Mouse (Mus musculus): ENCODE results near the gene G3bp1.

Gene G3bp1

DNA sequence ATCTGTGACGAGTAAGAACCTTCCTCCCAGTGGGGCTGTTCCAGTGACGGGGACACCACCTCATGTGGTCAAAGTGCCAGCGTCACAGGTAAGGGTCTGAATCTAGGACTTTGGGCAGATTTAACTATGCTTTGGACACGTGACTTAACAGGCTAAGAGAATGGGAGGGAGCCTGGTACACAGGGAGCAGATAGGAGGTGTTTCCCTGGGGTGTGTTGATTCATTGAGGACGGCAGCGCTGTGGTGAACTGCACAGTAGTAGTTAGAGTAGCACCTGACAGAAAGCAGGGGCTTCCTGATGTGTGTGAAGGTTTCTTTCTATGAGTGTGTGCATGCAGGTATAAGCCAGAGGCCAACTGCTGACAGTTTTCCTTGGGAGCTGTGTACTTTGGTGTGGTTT is 26.7 kb downstream of the G3bp1 start:
- no peaks in the 10 kb centered on the region for H3K27me3 ChIP-seq (ENCODE audit: control insufficient read depth, insufficient read depth, low read length, poor library complexity, severe bottlenecking)
- H3K36me3 ChIP-seq (ENCODE audit: control insufficient read depth, insufficient read depth, low read length, poor library complexity, severe bottlenecking): peaks cover 34% of the 10 kb centered on the region
- DNase-seq (ENCODE audit: low read depth, low spot score): no peak

DNA sequence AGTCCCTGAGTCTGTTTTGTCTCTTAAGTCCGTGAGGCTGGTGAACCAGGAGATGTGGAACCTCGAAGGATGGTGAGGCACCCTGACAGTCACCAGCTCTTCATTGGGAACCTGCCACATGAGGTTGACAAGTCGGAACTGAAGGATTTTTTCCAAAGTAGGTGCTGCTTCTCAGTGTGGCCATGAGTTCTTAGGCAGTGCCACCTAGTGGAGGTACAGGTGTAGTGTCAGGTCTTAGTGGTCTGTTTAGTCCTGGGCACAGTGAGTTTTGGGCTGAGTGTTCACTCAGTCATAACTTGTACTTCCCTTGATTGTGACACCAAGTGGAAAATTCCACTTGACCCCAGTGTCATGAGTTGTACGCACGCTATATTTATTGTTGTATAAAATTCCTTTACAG is 28.4 kb downstream of the G3bp1 start:
- peak; percentile 68 for DNase-seq (ENCODE audit: low read depth, low spot score)
- H3K27me3 ChIP-seq (ENCODE audit: control insufficient read depth, insufficient read depth, low read length, poor library complexity, severe bottlenecking): no peaks in the 10 kb centered on the region
- H3K36me3 ChIP-seq (ENCODE audit: control insufficient read depth, insufficient read depth, low read length, poor library complexity, severe bottlenecking): peaks cover 28% of the 10 kb centered on the region

DNA sequence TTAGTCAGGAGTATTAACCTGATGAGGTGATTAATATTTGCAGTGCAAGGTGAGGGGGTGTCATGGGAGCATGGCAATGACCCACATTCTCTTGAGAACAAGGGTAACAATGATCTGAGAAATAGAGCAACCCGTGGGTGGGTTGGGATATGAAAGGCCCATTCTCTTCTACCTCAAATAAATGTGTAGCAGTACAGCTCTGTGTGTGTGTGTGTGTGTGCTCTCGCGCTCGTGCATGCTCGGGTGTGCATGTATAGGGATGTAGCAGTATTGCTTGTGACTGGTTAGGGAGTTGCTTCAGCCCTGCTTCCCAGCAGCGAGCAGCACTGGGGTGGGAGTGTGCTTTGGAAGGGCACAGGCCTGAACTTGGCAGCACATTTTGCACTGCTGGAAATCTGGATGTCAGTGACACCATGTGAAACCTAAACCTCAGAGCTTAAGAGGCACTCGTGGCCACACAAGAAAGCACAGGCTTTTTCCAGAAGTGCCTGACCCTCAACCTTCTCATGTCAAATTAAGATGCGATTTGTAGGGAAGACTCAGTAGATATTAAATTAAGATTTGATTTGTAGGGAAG is 32.6 kb downstream of the G3bp1 start:
- peaks cover 15% of the 10 kb centered on the region for H3K36me3 ChIP-seq (ENCODE audit: control insufficient read depth, insufficient read depth, low read length, poor library complexity, severe bottlenecking)
- no peaks in the 10 kb centered on the region for H3K27me3 ChIP-seq (ENCODE audit: control insufficient read depth, insufficient read depth, low read length, poor library complexity, severe bottlenecking)
- no peak for DNase-seq (ENCODE audit: low read depth, low spot score)

DNA sequence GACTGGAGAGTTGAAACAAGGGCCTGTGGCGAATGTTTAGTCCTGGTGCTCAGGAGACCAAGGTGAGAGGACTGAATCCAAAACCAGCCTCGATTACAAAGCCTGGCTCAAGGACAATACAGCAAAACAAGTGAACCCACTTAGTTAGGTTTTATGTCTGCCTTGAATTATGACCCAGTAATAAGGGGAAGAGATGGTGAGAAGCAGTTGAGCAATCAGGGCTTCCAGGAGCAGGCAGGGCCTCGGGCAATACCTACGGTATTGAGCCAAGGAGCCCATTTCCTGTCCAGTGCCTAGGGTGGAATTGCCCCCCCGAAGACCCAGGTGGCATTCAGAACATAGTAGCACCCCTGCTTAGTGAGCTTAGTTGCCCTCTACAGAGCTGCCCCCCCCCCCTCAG is 33.4 kb downstream of the G3bp1 start:
- peaks cover 12% of the 10 kb centered on the region for H3K36me3 ChIP-seq (ENCODE audit: control insufficient read depth, insufficient read depth, low read length, poor library complexity, severe bottlenecking)
- no peaks in the 10 kb centered on the region for H3K27me3 ChIP-seq (ENCODE audit: control insufficient read depth, insufficient read depth, low read length, poor library complexity, severe bottlenecking)
- DNase-seq (ENCODE audit: low read depth, low spot score): no peak

- no peak for DNase-seq (ENCODE audit: low read depth, low spot score)
- Histone ChIP-seq H3K36me3 (ENCODE audit: control insufficient read depth, insufficient read depth, low read length, poor library complexity, severe bottlenecking) (peaks cover under 1% of the 10 kb centered on the region; the same call in 1 of the 2 replicates), H3K27me3 (ENCODE audit: control insufficient read depth, insufficient read depth, low read length, poor library complexity, severe bottlenecking) (no peaks in the 10 kb centered on the region)
Observed at GRCm38 (mm10) chr11:55505485-55505884, 36.0 kb downstream of the G3bp1 start.

- no peak for DNase-seq (ENCODE audit: low read depth, low spot score)
- H3K27me3 ChIP-seq (ENCODE audit: control insufficient read depth, insufficient read depth, low read length, poor library complexity, severe bottlenecking): no peaks in the 10 kb centered on the region
- H3K36me3 ChIP-seq (ENCODE audit: control insufficient read depth, insufficient read depth, low read length, poor library complexity, severe bottlenecking): no peaks in the 10 kb centered on the region
Observed at GRCm38 (mm10) chr11:55511374-55511773, 41.9 kb downstream of the G3bp1 start.

- Histone ChIP-seq H3K27me3 (ENCODE audit: control insufficient read depth, insufficient read depth, low read length, poor library complexity, severe bottlenecking) (no peaks in the 10 kb centered on the region), H3K36me3 (ENCODE audit: control insufficient read depth, insufficient read depth, low read length, poor library complexity, severe bottlenecking) (no peaks in the 10 kb centered on the region)
- no peak for DNase-seq (ENCODE audit: low read depth, low spot score)
Observed at GRCm38 (mm10) chr11:55517666-55518065, 48.2 kb downstream of the G3bp1 start.

DNA sequence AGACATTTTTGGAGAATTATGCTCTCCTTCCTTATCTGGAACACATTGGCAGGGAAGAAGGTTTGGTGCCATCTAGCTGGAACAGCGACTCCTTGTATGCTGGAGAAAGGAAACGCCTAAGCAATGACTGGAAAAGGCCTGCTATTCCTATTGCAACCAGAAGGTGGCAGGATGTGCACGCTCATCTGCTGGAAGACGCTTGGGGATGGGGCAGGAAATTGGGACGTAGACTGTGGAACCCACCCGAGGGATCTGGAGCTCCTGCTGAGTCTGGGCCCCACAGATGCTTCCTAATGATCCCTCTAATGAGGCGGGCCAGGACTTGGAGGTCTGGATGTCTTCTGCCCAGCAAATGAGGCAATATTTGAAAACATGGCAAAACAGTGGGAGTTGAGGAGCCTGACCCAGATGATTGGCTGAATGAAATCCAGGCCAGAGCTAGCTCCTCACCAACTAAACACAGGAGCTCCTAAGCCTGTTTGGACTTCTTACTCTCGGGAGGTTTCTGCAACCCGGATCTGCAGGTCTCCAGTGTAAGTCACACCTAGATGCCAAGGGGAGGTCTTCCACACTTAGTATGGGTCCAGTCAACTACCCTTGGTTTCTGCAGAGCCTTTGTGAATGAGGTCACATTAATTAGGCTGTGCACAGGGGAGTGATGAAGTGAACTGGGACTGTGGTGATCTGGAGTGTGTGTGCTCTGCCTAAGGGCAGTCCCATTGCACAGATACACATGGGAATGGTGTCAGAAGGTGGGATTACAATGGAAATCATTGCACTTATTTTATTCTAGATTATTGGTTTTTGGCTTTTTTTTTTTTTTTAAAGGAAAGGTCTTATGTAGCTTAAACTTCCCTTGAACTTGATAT is 49.6 kb downstream of the G3bp1 start:
- no peaks in the 10 kb centered on the region for H3K27me3 ChIP-seq (ENCODE audit: control insufficient read depth, insufficient read depth, low read length, poor library complexity, severe bottlenecking)
- DNase-seq (ENCODE audit: low read depth, low spot score): peak; percentile 56

GRCm38 (mm10) chr11:55530741-55531140 is 61.3 kb downstream of the G3bp1 start:
- Histone ChIP-seq H3K36me3 (ENCODE audit: control insufficient read depth, insufficient read depth, low read length, poor library complexity, severe bottlenecking) (no peaks in the 10 kb centered on the region), H3K27me3 (ENCODE audit: control insufficient read depth, insufficient read depth, low read length, poor library complexity, severe bottlenecking) (no peaks in the 10 kb centered on the region)
- no peak for DNase-seq (ENCODE audit: low read depth, low spot score)

More for the DNA sequence above, 49.6 kb downstream of the G3bp1 start:
- H3K36me3 ChIP-seq (ENCODE audit: control insufficient read depth, insufficient read depth, low read length, poor library complexity, severe bottlenecking): no peaks in the 10 kb centered on the region

- no peaks in the 10 kb centered on the region for H3K27me3 ChIP-seq (ENCODE audit: control insufficient read depth, insufficient read depth, low read length, poor library complexity, severe bottlenecking)
- H3K36me3 ChIP-seq (ENCODE audit: control insufficient read depth, insufficient read depth, low read length, poor library complexity, severe bottlenecking): no peaks in the 10 kb centered on the region
- DNase-seq (ENCODE audit: low read depth, low spot score): no peak
Observed at GRCm38 (mm10) chr11:55533378-55533777, 63.9 kb downstream of the G3bp1 start.

DNA sequence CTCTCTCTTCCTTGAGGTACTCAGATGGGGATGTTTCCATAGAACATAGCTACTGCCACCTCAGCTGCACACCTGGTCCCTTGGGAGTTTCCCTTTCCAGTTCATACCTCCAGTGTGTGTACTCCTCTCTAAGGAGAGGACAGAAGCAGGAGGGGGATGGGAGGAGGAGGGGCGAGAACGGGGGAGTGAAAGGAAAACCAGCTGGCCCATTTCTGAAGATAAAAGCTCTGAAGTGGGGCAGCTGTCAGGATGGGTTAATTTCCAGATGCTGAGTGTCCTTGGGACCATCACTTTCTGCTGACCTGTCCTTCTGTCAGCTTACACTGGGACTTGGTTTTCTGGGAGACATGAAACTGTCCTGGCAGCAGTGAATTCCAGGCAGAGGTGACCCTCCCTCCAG is 65.3 kb downstream of the G3bp1 start:
- no peaks in the 10 kb centered on the region for H3K27me3 ChIP-seq (ENCODE audit: control insufficient read depth, insufficient read depth, low read length, poor library complexity, severe bottlenecking)
- no peaks in the 10 kb centered on the region for H3K36me3 ChIP-seq (ENCODE audit: control insufficient read depth, insufficient read depth, low read length, poor library complexity, severe bottlenecking)

GRCm38 (mm10) chr11:55542128-55542527 is 72.6 kb downstream of the G3bp1 start:
- Histone ChIP-seq H3K27me3 (ENCODE audit: control insufficient read depth, insufficient read depth, low read length, poor library complexity, severe bottlenecking) (no peaks in the 10 kb centered on the region), H3K36me3 (ENCODE audit: control insufficient read depth, insufficient read depth, low read length, poor library complexity, severe bottlenecking) (no peaks in the 10 kb centered on the region)
- DNase-seq (ENCODE audit: low read depth, low spot score): no peak

More for the DNA sequence above, 65.3 kb downstream of the G3bp1 start:
- DNase-seq (ENCODE audit: low read depth, low spot score): no peak

DNA sequence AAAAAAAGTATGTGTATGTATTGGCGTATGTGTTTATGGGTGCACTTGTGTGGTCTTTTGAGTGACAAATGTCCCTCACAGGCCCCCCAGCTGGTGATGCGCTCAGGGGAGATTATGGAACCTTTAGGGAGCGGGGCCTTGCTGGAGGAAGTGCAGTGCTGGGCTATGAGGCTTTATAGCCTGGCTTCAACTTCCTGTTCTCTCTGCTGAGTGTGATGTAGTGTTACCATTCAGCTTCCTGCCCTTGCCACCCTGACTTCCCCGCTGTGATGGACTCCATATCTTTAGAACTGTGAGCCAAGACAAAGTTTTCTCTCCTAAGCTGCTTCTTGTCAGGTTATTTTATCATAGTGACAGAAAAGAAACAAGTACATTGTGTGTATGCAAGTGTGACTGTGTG is 73.2 kb downstream of the G3bp1 start:
- no peak for DNase-seq (ENCODE audit: low read depth, low spot score)
- Histone ChIP-seq H3K36me3 (ENCODE audit: control insufficient read depth, insufficient read depth, low read length, poor library complexity, severe bottlenecking) (no peaks in the 10 kb centered on the region), H3K27me3 (ENCODE audit: control insufficient read depth, insufficient read depth, low read length, poor library complexity, severe bottlenecking) (no peaks in the 10 kb centered on the region)

DNA sequence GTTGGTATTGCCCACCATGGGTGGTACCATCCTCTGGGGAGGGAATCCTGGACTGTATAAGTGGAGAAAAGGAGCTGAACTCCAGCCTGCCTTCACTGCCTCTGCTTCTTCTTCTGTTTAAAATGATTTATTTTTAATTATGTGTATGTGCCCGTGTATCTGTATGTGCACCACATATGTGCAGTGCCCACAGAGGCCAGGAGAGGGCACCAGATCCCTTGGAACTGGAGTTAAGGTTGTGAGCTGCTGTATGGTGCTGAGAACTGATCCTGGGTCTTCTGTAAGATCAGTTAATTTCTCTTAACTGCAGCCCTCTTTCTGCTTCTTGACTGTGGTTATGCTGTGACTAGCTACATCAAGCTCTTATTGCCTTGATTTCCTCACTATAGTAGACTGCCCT is 76.2 kb downstream of the G3bp1 start:
- no peak for DNase-seq (ENCODE audit: low read depth, low spot score)
- H3K36me3 ChIP-seq (ENCODE audit: control insufficient read depth, insufficient read depth, low read length, poor library complexity, severe bottlenecking): no peaks in the 10 kb centered on the region
- no peaks in the 10 kb centered on the region for H3K27me3 ChIP-seq (ENCODE audit: control insufficient read depth, insufficient read depth, low read length, poor library complexity, severe bottlenecking)
